Mouse (Mus musculus): ENCODE measurements around the gene Krt20.

Krt20 gene

GRCm38 (mm10) chr11:99406186-99406585 lies 31.8 kb downstream of the Krt20 start:
- DNase-seq, result no peak

- no peak for DNase-seq
Observed at GRCm38 (mm10) chr11:99399956-99400549, 37.9 kb downstream of the Krt20 start.

DNA sequence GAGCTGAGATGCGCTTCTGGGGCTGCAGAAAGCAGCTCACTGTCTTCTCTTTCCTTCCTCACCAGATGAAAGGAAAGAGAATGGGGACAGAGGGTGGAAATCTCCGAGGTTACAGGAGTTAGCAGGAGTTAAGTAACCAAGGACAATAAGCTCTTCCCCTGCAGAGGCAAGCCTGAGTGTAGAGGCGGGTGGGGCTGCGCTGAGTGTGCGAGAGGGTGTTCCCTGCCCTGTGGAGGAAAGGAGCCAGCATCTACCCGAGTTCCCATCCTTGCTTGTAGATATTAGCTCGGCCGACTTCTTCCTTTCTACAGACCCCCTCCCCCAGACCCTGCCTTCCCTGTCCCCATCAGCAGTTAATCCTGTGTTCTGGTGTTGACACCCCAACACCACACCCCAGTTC lies 39.1 kb downstream of the Krt20 start:
- no peak for DNase-seq

DNA sequence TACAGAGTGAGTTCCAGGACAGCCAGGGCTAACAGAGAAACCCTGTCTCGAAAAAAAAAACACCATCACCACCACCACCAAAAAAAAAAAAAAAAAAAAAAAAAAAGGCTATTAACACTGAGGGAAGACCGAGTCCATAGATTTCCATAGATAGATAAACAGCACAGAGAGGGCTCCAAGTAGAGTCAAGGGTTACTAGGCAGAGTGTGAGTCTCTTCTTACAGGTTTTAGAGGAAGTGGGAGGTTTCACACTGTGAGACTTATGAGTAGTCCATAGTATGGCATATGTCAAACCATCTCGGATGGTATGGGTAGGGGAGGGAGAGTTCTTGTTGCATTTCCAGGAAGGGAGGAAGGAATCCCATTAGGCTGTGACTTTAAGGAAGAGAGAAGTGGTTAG lies 39.9 kb downstream of the Krt20 start:
- DNase-seq, result no peak

- DNase-seq, result no peak
Observed at GRCm38 (mm10) chr11:99396661-99397060, 41.3 kb downstream of the Krt20 start.

DNA sequence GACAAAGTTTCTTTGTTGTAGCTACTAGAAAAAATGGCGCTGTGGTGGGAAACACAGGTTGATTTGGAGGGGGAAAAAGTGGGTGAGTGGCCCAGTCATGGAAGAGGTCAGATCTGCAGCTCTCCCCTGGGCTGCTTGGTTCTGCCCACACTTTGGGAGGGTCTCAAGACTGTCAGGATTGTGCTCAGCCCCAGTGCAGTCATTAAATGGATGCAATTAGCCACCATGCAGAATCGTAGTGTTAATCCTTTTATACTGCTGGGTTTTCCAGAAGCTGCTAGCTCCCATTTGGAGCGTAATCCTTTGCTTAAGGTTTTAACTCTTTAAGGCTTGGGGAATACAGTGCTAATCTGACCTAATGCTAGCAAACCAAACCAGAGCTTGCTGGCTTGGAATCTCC lies 41.9 kb downstream of the Krt20 start:
- no peak for DNase-seq

DNA sequence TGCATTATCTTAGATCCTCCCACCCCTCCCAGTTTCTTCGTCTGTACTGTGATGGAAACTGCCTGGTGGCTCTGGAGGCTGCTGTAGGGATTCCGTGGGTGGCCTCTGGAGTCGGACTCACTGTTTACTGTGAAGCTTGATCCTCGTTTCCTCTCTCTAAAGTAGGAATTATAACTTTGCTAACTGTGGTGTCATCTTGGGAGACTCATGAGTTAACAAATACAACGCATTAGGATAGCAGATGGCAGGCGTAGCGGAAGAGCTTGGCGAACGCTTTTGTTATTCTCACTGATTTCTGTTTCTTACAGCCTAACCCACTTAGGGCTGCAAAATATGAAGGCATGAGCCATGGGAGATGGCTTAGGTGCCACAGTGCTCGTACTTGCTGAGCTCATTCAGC lies 45.5 kb downstream of the Krt20 start:
- DNase-seq, result no peak

DNA sequence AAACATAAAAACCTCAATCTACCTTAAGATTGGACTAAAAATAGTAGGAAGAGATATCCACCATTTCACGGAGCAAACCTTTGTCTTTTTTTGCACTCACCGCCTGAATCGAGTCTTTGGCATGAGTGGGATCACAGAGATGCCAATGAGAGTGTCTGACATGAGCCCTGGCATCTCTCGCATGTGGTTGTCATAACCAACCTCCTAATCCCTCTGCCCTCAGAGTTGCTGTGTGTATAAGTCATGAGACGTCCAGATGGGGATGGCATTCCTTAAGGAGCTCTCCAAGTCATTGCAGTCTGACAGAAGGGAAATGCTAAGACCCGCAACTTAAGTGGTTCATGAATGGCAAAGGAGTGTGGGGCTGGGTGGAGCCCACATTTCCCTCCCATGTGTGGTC lies 46.6 kb downstream of the Krt20 start:
- DNase-seq, result no peak

GRCm38 (mm10) chr11:99390866-99391265 lies 47.1 kb downstream of the Krt20 start:
- DNase-seq, result no peak

DNA sequence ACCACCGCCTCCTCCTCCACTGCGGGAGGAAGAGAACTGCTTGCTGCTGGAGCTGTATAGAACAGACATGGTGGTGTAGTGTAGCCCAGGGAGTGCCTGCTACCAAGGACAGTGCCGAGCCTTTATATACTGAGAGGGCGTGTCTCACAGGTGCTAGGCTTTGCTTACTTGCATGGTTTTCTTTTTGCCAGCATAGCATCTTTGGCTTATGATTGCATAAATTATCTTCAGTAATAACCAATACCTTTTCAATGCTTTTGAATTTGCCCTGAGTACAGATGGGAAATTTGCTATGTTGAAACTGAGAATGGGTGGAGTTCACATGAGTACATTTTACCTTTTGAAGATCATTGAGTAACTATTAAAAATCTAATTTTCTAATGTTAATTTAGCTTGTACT lies 48.7 kb downstream of the Krt20 start, which contains the start of gene Krt10:
Krt10 (minus strand) TSS at position 101 of the 400 bp plus-strand sequence.
- DNase-seq, result no peak

- DNase-seq, result no peak
Observed at GRCm38 (mm10) chr11:99388661-99389060, 49.3 kb downstream of the Krt20 start.

GRCm38 (mm10) chr11:99385813-99386721 lies 51.9 kb downstream of the Krt20 start:
- DNase-seq, result peak; percentile 70 to 78

GRCm38 (mm10) chr11:99379568-99379967 lies 58.4 kb downstream of the Krt20 start:
- DNase-seq, result peak; percentile 54 to 55
